In the genomic region with DNA sequence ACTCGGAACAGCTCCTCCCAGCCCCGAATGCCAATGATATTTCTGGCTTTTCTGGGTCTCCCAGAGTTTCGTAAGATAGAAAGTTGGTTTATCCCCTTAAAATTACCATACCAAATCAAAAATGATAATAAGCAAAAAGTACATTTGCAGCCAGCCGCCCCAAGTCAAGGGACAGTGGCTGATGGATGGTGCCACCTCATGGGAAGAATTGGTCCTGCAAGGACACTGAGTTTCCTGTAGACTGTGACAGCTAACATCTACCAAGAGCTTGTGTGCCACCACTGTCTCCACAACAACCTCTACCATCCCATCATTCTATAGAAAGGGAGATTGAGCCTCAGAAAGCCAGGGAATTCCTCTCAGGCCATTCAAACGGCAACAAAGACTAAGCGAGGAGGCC, we compare ENCODE assay signal across 10 mouse cellular contexts. TPM values are rescaled to one million over a fixed set of nuclear protein-coding genes. Genes with fewer than 3 reads are reported as not detected.
DNase-seq lines count a peak whose midpoint lies in the region; ATAC-seq lines count a peak whose summit lies in the region.
"Had no signal": no experiment of that assay in that cellular context is flagged by ENCODE, and none has a peak within 500 bp of the region (broad histone marks: within the 10 kb centered on the region; RNA-seq: fewer than 3 reads in every experiment).

No protein-coding gene starts in this region.

- no peak overlapping the region for H3K4me3 ChIP-seq in neural tube, embryonic 15.5 days (replicated peaks)
- H3K4me3 ChIP-seq in hindbrain, embryonic 12.5 days = no peak overlapping the region
- H3K4me3 ChIP-seq: limb, embryonic 12.5 days had no signal

- H3K9me3 ChIP-seq in neural tube, embryonic 15.5 days (replicated peaks) = no peaks in the 10 kb centered on the region
- no peaks in the 10 kb centered on the region for H3K9me3 ChIP-seq in hindbrain, embryonic 12.5 days (replicated peaks)
- H3K9me3 ChIP-seq: limb, embryonic 12.5 days had no signal

- H3K4me2 ChIP-seq in neural tube, embryonic 15.5 days = no peak overlapping the region
- no peak overlapping the region for H3K4me2 ChIP-seq in hindbrain, embryonic 12.5 days (replicated peaks)
- H3K4me2 ChIP-seq: limb, embryonic 12.5 days had no signal

- H3K27me3 ChIP-seq in neural tube, embryonic 15.5 days (replicated peaks) = peaks cover 4% of the 10 kb centered on the region; the same call in 1 of the 2 replicates
- H3K27me3 ChIP-seq in hindbrain, embryonic 12.5 days = 0 out of 2 replicates have a peak, but pooled peaks cover 5% of the 10 kb centered on the region

- WGBS in neural tube, embryonic 15.5 days = 65% methylated on average over 6 of the region's 6 CpGs
- WGBS in hindbrain, embryonic 12.5 days = 70% methylated on average over 6 of the region's 6 CpGs

- no peaks in the 10 kb centered on the region for H3K36me3 ChIP-seq in neural tube, embryonic 15.5 days
- no peaks in the 10 kb centered on the region for H3K36me3 ChIP-seq in hindbrain, embryonic 12.5 days
- H3K36me3 ChIP-seq: G1E; limb, embryonic 12.5 days had no signal

- H3K9ac ChIP-seq in neural tube, embryonic 15.5 days (replicated peaks) = no peak overlapping the region
- H3K9ac ChIP-seq in hindbrain, embryonic 12.5 days = no peak overlapping the region
- H3K9ac ChIP-seq: limb, embryonic 12.5 days had no signal

- no peak for ATAC-seq in neural tube, embryonic 15.5 days (ENCODE audit: low FRiP score)
- ATAC-seq in common myeloid progenitor, adult 5-6 weeks (replicated peaks; ENCODE audit: low read depth, poor library complexity, severe bottlenecking) = peak; percentile 50
- ATAC-seq in hindbrain, embryonic 12.5 days (ENCODE audit: low FRiP score) = no peak

- no peak overlapping the region for H3K27ac ChIP-seq in neural tube, embryonic 15.5 days (replicated peaks)
- no peak overlapping the region for H3K27ac ChIP-seq in hindbrain, embryonic 12.5 days
- H3K27ac ChIP-seq: limb, embryonic 12.5 days had no signal

- peaks cover 22% of the 10 kb centered on the region; the same call in 1 of the 2 replicates for H3K4me1 ChIP-seq in neural tube, embryonic 15.5 days
- peaks cover 12% of the 10 kb centered on the region for H3K4me1 ChIP-seq in hindbrain, embryonic 12.5 days

- DNase-seq in embryo, embryonic 10.5 days (ENCODE audit: low spot score) = peak; percentile 50
- DNase-seq in embryo, embryonic 9.5 days (ENCODE audit: extremely low spot score) = no peak
- DNase-seq in neural tube, embryonic 10.5 days (ENCODE audit: extremely low spot score, low spot score) = peak; percentile 30
- peak; percentile 33 to 66 for DNase-seq in layer of hippocampus, postnatal 25 days (ENCODE audit: extremely low spot score in 1 of 2, low spot score in 1 of 2)
- DNase-seq in right cerebral cortex, postnatal 4 days = peak; percentile 56

RNA-seq across cellular contexts. Expression of a gene that starts 2.4 kb away (rescaled TPM):
- 48.3 and 63.2 TPM in 2 replicates for polyA plus RNA-seq in neural tube, embryonic 15.5 days (2015; fragmentation: Nextera tagmentation; extraction: Ambion mirVana)
- 0.29 and 0.69 TPM in 2 replicates for total RNA-seq in common myeloid progenitor, adult 5-6 weeks (2017)
- 10 to 100 TPM; 53.6 to 64.0 TPM for total RNA-seq in layer of hippocampus, postnatal 25 days (2021)
- polyA plus RNA-seq in hindbrain, embryonic 12.5 days (2016; fragmentation: Nextera tagmentation; extraction: Ambion mirVana) = 63.4 and 71.6 TPM in 2 replicates
- polyA plus RNA-seq: G1E had no signal

Comparison
In these comparisons a context has a peak if more than half of its experiments do, and no peak if none do; other contexts are left out.
1. RNA of a gene that starts 2.4 kb away (total RNA-seq): 53.6 to 64.0 TPM in layer of hippocampus, postnatal 25 days; 0.29 to 0.69 TPM in common myeloid progenitor, adult 5-6 weeks; every median in the first group is over 10 times any median in the second.